Mouse (Mus musculus): Measurements from ENCODE around the gene Gm8122. TPM values are rescaled to one million over a fixed set of nuclear protein-coding genes. Genes with fewer than 3 reads are reported as not detected.
"Not testable (repeated sequence)": the region's sequence is repeated elsewhere in the genome, so short reads cannot be mapped to it uniquely, and the experiment has no call there.

The Gm8122 gene
- polyA plus RNA-seq (2015; fragmentation: Nextera tagmentation; extraction: Ambion mirVana): not detected in 2 replicates

DNA sequence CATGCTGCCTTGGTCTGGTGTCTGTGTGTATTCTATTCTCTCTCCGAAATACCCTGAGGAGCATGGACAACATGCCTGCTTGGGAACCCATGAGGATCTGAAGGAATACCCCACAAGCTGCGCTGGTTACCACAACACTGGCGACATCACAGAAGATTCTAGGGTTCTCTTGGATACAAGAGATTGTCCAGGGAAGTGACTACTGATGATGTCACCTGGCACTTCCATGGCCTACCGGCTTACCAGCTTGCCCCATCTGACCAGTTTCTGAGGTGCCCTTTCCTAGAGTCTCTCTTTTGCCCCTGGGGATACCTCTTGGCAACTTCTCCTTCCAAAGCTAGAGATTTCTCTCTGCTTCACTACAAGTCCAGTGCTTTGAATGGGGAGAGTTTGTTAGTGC is at the start of gene Gm8122:
TSS of gene Gm8122 (minus strand) at position 101 of the 400 bp plus-strand sequence.
- H3K9ac ChIP-seq (ENCODE audit: low read depth, low read length); H3K4me3 ChIP-seq (ENCODE audit: low read length); H3K36me3 ChIP-seq (ENCODE audit: control insufficient read depth, insufficient read depth, low read length); H3K27ac ChIP-seq (ENCODE audit: low read length); H3K4me1 ChIP-seq (ENCODE audit: control insufficient read depth, insufficient read depth, low read length); H3K4me2 ChIP-seq (ENCODE audit: low read depth, low read length); H3K27me3 ChIP-seq (replicated peaks; ENCODE audit: control insufficient read depth, insufficient read depth, low read length); H3K9me3 ChIP-seq (ENCODE audit: control insufficient read depth, low read length); ATAC-seq: not testable (repeated sequence)
- 86% methylated on average over 4 of the region's 4 CpGs for whole genome bisulfite sequencing

DNA sequence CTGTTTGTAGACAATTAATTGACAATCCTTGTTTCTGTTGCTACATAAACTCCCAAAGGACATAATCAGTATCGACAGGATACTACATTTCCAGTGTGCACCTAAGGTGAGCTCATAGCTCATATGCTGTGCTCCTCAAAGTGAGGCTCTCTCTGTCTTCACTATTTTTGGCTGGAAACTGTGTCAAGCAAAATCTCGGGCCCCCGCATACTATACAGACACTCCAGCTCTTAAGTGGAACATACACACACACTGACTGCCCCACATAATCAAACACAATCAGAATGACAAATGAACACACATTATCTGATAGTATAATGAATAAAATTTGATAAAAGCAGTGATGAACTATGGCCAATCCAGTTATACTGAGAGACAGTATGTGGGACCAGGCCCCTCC is 43.6 kb upstream of the Gm8122 start:
- WGBS: 84% methylated on average over 3 of the region's 3 CpGs
- ATAC-seq; H3K36me3 ChIP-seq (ENCODE audit: control insufficient read depth, insufficient read depth, low read length): not testable (repeated sequence)

DNA sequence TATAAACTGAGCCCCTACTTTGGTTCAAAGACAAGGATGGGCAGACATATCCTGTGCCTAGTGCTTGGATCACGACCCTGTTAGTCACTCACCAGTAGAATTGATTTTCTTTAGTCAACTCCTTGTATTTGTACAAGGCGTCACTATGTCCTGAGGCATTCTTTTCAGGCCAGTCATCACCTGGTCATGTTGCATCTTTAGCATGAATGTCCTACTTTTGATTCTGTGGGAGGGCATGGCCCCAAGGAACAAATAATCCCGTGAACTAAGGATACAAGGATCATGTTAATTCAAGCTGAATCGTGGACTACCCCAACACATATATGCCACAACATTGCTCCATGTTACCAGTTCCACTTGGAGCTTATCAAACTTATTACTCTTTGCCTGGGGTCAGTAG is 43.0 kb upstream of the Gm8122 start:
- not testable (repeated sequence) for H3K36me3 ChIP-seq (ENCODE audit: control insufficient read depth, insufficient read depth, low read length); H3K27me3 ChIP-seq (replicated peaks; ENCODE audit: control insufficient read depth, insufficient read depth, low read length); H3K4me3 ChIP-seq (ENCODE audit: low read length); H3K27ac ChIP-seq (ENCODE audit: low read length); H3K9me3 ChIP-seq (ENCODE audit: control insufficient read depth, low read length); H3K4me2 ChIP-seq (ENCODE audit: low read depth, low read length); H3K9ac ChIP-seq (ENCODE audit: low read depth, low read length); H3K4me1 ChIP-seq (ENCODE audit: control insufficient read depth, insufficient read depth, low read length); ATAC-seq
- 65% methylated on average over 4 of the region's 4 CpGs for WGBS

More for the DNA sequence above, 43.6 kb upstream of the Gm8122 start:
- not testable (repeated sequence) for H3K27me3 ChIP-seq (replicated peaks; ENCODE audit: control insufficient read depth, insufficient read depth, low read length); H3K4me1 ChIP-seq (ENCODE audit: control insufficient read depth, insufficient read depth, low read length); H3K9ac ChIP-seq (ENCODE audit: low read depth, low read length); H3K4me3 ChIP-seq (ENCODE audit: low read length); H3K27ac ChIP-seq (ENCODE audit: low read length); H3K4me2 ChIP-seq (ENCODE audit: low read depth, low read length); H3K9me3 ChIP-seq (ENCODE audit: control insufficient read depth, low read length)

- 60% methylated on average over 2 of the region's 2 CpGs for WGBS
- not testable (repeated sequence) for H3K27ac ChIP-seq (ENCODE audit: low read length); ATAC-seq; H3K9me3 ChIP-seq (ENCODE audit: control insufficient read depth, low read length); H3K36me3 ChIP-seq (ENCODE audit: control insufficient read depth, insufficient read depth, low read length); H3K4me2 ChIP-seq (ENCODE audit: low read depth, low read length); H3K4me1 ChIP-seq (ENCODE audit: control insufficient read depth, insufficient read depth, low read length); H3K27me3 ChIP-seq (replicated peaks; ENCODE audit: control insufficient read depth, insufficient read depth, low read length); H3K9ac ChIP-seq (ENCODE audit: low read depth, low read length); H3K4me3 ChIP-seq (ENCODE audit: low read length)
These were observed 42.4 kb upstream of the Gm8122 start for GRCm38 (mm10) chr14:43277468-43277867.

GRCm38 (mm10) chr14:43275752-43276151 is 40.6 kb upstream of the Gm8122 start:
- not testable (repeated sequence) for H3K4me3 ChIP-seq (ENCODE audit: low read length); H3K4me1 ChIP-seq (ENCODE audit: control insufficient read depth, insufficient read depth, low read length); H3K27ac ChIP-seq (ENCODE audit: low read length); H3K27me3 ChIP-seq (replicated peaks; ENCODE audit: control insufficient read depth, insufficient read depth, low read length); H3K9me3 ChIP-seq (ENCODE audit: control insufficient read depth, low read length); H3K36me3 ChIP-seq (ENCODE audit: control insufficient read depth, insufficient read depth, low read length); H3K9ac ChIP-seq (ENCODE audit: low read depth, low read length); H3K4me2 ChIP-seq (ENCODE audit: low read depth, low read length); ATAC-seq
- WGBS: 76% methylated on average over 1 of the region's 1 CpGs

DNA sequence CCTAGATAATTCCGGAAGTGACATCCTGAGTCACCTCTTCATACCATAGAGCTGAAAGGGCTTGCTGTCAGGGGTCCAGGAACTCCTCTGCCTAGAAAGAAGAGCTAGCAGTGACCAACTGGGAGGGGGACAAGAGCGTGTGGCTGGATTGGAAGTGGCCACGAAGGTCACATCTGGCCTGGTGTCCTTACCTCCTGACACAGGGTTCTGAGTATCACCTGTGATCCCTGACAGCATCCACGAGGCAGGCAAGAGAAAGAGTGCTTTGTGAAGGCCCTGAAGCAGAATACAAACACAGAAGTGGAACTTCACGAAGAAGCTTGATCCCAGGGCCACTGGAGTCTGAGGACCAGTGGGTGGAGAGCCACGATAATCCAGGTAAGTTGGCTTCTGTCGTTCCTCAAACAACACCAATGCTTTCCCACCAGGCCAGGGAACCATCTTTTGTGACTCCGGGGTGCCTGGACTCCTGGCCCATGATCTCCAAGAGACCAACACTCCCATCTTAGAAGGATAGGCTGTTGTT is 39.9 kb upstream of the Gm8122 start, which contains the start of gene Gm9732:
TSS of gene Gm9732 (plus strand) at position 51 of the 526 bp plus-strand sequence.
- not testable (repeated sequence) for H3K9me3 ChIP-seq (ENCODE audit: control insufficient read depth, low read length); H3K36me3 ChIP-seq (ENCODE audit: control insufficient read depth, insufficient read depth, low read length); ATAC-seq; H3K9ac ChIP-seq (ENCODE audit: low read depth, low read length); H3K27me3 ChIP-seq (replicated peaks; ENCODE audit: control insufficient read depth, insufficient read depth, low read length); H3K4me3 ChIP-seq (ENCODE audit: low read length); H3K4me1 ChIP-seq (ENCODE audit: control insufficient read depth, insufficient read depth, low read length); H3K4me2 ChIP-seq (ENCODE audit: low read depth, low read length); H3K27ac ChIP-seq (ENCODE audit: low read length)
- WGBS: 84% methylated on average over 8 of the region's 8 CpGs

- not testable (repeated sequence) for H3K27me3 ChIP-seq (replicated peaks; ENCODE audit: control insufficient read depth, insufficient read depth, low read length); H3K4me3 ChIP-seq (ENCODE audit: low read length); H3K4me1 ChIP-seq (ENCODE audit: control insufficient read depth, insufficient read depth, low read length); H3K9me3 ChIP-seq (ENCODE audit: control insufficient read depth, low read length); H3K9ac ChIP-seq (ENCODE audit: low read depth, low read length); H3K27ac ChIP-seq (ENCODE audit: low read length); H3K36me3 ChIP-seq (ENCODE audit: control insufficient read depth, insufficient read depth, low read length); H3K4me2 ChIP-seq (ENCODE audit: low read depth, low read length); ATAC-seq
- 68% methylated on average over 1 of the region's 1 CpGs for WGBS
These were observed 38.1 kb upstream of the Gm8122 start for GRCm38 (mm10) chr14:43273161-43273560.

DNA sequence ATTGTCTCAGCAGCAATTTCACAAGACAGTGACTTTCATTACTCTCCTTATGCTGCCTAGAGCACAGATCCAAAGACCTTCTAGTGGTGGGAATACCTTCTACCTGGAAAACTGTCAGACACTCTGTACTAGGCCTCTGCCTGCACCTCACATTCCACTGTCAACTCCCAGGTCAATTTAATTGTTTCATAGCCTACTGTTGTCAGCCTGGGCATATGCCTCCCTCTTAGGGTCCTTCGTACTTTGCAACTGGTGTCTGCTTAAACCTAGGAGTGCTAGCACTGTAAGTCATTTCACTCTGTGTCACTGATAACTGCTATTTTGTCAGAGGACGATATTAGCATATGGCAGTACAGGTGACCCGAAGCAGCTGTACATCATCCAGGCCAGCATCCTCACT is 34.1 kb upstream of the Gm8122 start:
- not testable (repeated sequence) for H3K36me3 ChIP-seq (ENCODE audit: control insufficient read depth, insufficient read depth, low read length); H3K27me3 ChIP-seq (replicated peaks; ENCODE audit: control insufficient read depth, insufficient read depth, low read length); H3K4me2 ChIP-seq (ENCODE audit: low read depth, low read length); H3K4me3 ChIP-seq (ENCODE audit: low read length); H3K4me1 ChIP-seq (ENCODE audit: control insufficient read depth, insufficient read depth, low read length); H3K9ac ChIP-seq (ENCODE audit: low read depth, low read length); ATAC-seq; H3K9me3 ChIP-seq (ENCODE audit: control insufficient read depth, low read length); H3K27ac ChIP-seq (ENCODE audit: low read length)
- WGBS: 90% methylated on average over 3 of the region's 3 CpGs

- ATAC-seq; H3K4me2 ChIP-seq (ENCODE audit: low read depth, low read length); H3K9ac ChIP-seq (ENCODE audit: low read depth, low read length); H3K4me3 ChIP-seq (ENCODE audit: low read length); H3K4me1 ChIP-seq (ENCODE audit: control insufficient read depth, insufficient read depth, low read length); H3K36me3 ChIP-seq (ENCODE audit: control insufficient read depth, insufficient read depth, low read length); H3K27me3 ChIP-seq (replicated peaks; ENCODE audit: control insufficient read depth, insufficient read depth, low read length); H3K27ac ChIP-seq (ENCODE audit: low read length); H3K9me3 ChIP-seq (ENCODE audit: control insufficient read depth, low read length): not testable (repeated sequence)
- WGBS: 52% methylated on average over 2 of the region's 2 CpGs
These were observed 33.5 kb upstream of the Gm8122 start for GRCm38 (mm10) chr14:43268521-43269084.

DNA sequence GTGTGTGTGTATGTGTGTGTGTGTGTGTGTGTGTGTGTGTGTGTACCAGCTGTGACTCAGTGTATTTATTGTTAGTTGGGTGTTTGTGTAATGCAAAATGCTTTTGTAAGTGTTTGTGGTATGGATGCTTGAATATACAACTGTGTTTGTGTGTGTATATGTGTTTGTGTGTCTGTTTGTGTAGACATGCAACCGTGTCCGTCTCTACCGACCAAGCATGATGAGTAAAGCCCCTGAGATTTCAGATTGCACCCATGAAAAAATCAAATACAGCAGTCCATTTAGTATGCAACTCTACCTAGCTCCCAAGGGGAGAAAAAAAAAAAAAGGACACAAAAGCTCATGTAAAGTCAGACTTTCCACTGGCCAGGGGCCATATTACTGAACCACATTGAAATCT is 28.3 kb upstream of the Gm8122 start:
- not testable (repeated sequence) for ATAC-seq; H3K27ac ChIP-seq (ENCODE audit: low read length)
- WGBS: 90% methylated on average over 3 of the region's 3 CpGs

More for the DNA sequence above, 28.3 kb upstream of the Gm8122 start:
- H3K4me2 ChIP-seq (ENCODE audit: low read depth, low read length); H3K4me3 ChIP-seq (ENCODE audit: low read length); H3K27me3 ChIP-seq (replicated peaks; ENCODE audit: control insufficient read depth, insufficient read depth, low read length); H3K9ac ChIP-seq (ENCODE audit: low read depth, low read length); H3K9me3 ChIP-seq (ENCODE audit: control insufficient read depth, low read length); H3K36me3 ChIP-seq (ENCODE audit: control insufficient read depth, insufficient read depth, low read length); H3K4me1 ChIP-seq (ENCODE audit: control insufficient read depth, insufficient read depth, low read length): not testable (repeated sequence)
